Mouse (Mus musculus) hindbrain, embryonic 15.5 days (tissue): ENCODE results near the gene Gm49673. TPM values are rescaled to one million over a fixed set of nuclear protein-coding genes. Genes with fewer than 3 reads are reported as not detected.
"Not testable (repeated sequence)": the region's sequence is repeated elsewhere in the genome, so short reads cannot be mapped to it uniquely, and the experiment has no call there.

Experiments
- ATAC-seq: fragments of 200-750 bp; cut with Nextera tagmentation; 2 replicates; pipeline ENCODE4 v1.8.0; 2017; ENCODE audit warnings: low read depth, moderate number of reproducible peaks, moderate TSS enrichment; ENCODE audit not compliant: low FRiP score
- H3K27ac ChIP-seq: fragments of 300-500 bp; sonication (generic); replicated peaks from 2 replicates; pipeline ENCODE4 v1.5.1; 2015; ENCODE audit warnings: mild to moderate bottlenecking, inconsistent platforms
- H3K27me3 ChIP-seq: fragments of 300-500 bp; sonication (generic); 2 replicates; pipeline ENCODE4 v1.6.1; 2015; ENCODE audit warnings: control low read depth, inconsistent platforms
- H3K36me3 ChIP-seq: fragments of 300-500 bp; sonication (generic); 2 replicates; pipeline ENCODE4 v1.6.1; 2015; ENCODE audit warnings: control low read depth, inconsistent platforms
- H3K4me1 ChIP-seq: fragments of 300-500 bp; sonication (generic); replicated peaks from 2 replicates; pipeline ENCODE4 v1.6.1; 2015; ENCODE audit warnings: control low read depth, inconsistent platforms
- H3K4me2 ChIP-seq: fragments of 300-500 bp; sonication (generic); 2 replicates; pipeline ENCODE4 v1.6.1; 2015; ENCODE audit warnings: moderate library complexity, mild to moderate bottlenecking, inconsistent platforms
- H3K4me3 ChIP-seq: fragments of 300-500 bp; sonication (generic); 2 replicates; pipeline ENCODE4 v1.5.1; 2015; ENCODE audit warnings: mild to moderate bottlenecking, inconsistent platforms
- H3K9ac ChIP-seq: fragments of 300-500 bp; sonication (generic); 2 replicates; pipeline ENCODE4 v1.6.1; 2015; ENCODE audit warnings: inconsistent platforms
- H3K9me3 ChIP-seq: fragments of 300-500 bp; sonication (generic); 2 replicates; pipeline ENCODE4 v1.6.1; 2016; ENCODE audit warnings: control low read depth, inconsistent platforms
- WGBS: fragments of 180-500 bp; shearing (Covaris S2); methylation state at CpG from one replicate; pipeline ENCODE4 v1.1.7; 2015; 5-methylcytosine and 5-hydroxymethylcytosine counted together
- polyA plus RNA-seq: library from polyadenylated mRNA; unstranded; fragments of >200 nt; fragmentation: Nextera tagmentation; extraction: Ambion mirVana; gene quantifications from 2 replicates; pipeline ENCODE4 v1.2.1, GENCODE M21; 2015

The Gm49673 gene
- polyA plus RNA-seq, 1 experiment from 2014 or later = 0.57 TPM

GRCm38 (mm10) chr17:8124586-8124985 is 23.0 kb downstream of the Gm49673 start:
- not testable (repeated sequence) for H3K9ac ChIP-seq, H3K9me3 ChIP-seq, H3K4me1 ChIP-seq, H3K27ac ChIP-seq, H3K4me2 ChIP-seq, H3K27me3 ChIP-seq, H3K36me3 ChIP-seq, ATAC-seq, H3K4me3 ChIP-seq
- 100% methylated on average over 1 of the region's 6 CpGs for WGBS

GRCm38 (mm10) chr17:8122974-8123373 is 24.6 kb downstream of the Gm49673 start:
- H3K36me3 ChIP-seq, H3K4me2 ChIP-seq, H3K4me3 ChIP-seq, H3K27ac ChIP-seq, H3K4me1 ChIP-seq, H3K9ac ChIP-seq, H3K9me3 ChIP-seq, H3K27me3 ChIP-seq, ATAC-seq: not testable (repeated sequence)
- no CpG with 5 or more reads among the region's 3 CpGs for WGBS

GRCm38 (mm10) chr17:8116928-8117327 is 30.7 kb downstream of the Gm49673 start:
- not testable (repeated sequence) for H3K4me3 ChIP-seq, H3K4me1 ChIP-seq, H3K27me3 ChIP-seq, H3K9ac ChIP-seq, H3K4me2 ChIP-seq, H3K27ac ChIP-seq, ATAC-seq, H3K9me3 ChIP-seq, H3K36me3 ChIP-seq
- no CpG with 5 or more reads among the region's 6 CpGs for WGBS

- not testable (repeated sequence) for H3K27ac ChIP-seq, H3K4me3 ChIP-seq, H3K36me3 ChIP-seq, H3K4me1 ChIP-seq, H3K9ac ChIP-seq, H3K9me3 ChIP-seq, H3K4me2 ChIP-seq, H3K27me3 ChIP-seq, ATAC-seq
- 81% methylated on average over 8 of the region's 11 CpGs for WGBS
Observed at GRCm38 (mm10) chr17:8116378-8116777, 31.2 kb downstream of the Gm49673 start.

GRCm38 (mm10) chr17:8112199-8112598 is 35.4 kb downstream of the Gm49673 start:
- H3K36me3 ChIP-seq, H3K27ac ChIP-seq, H3K4me3 ChIP-seq, H3K9me3 ChIP-seq, H3K9ac ChIP-seq, H3K4me1 ChIP-seq, H3K4me2 ChIP-seq, ATAC-seq, H3K27me3 ChIP-seq: not testable (repeated sequence)
- WGBS = no CpG with 5 or more reads among the region's 1 CpGs

GRCm38 (mm10) chr17:8101297-8101609 is 46.3 kb downstream of the Gm49673 start:
- H3K27ac ChIP-seq, H3K9me3 ChIP-seq, H3K27me3 ChIP-seq, H3K9ac ChIP-seq, H3K4me1 ChIP-seq, H3K4me3 ChIP-seq, H3K36me3 ChIP-seq: not testable (repeated sequence)
- peak overlapping the region; percentile 24; the same call in 1 of the 2 replicates for H3K4me2 ChIP-seq
- peak; percentile 77 for ATAC-seq
- WGBS = 14% methylated on average over 3 of the region's 6 CpGs

- H3K27ac ChIP-seq, H3K9ac ChIP-seq, H3K9me3 ChIP-seq, H3K4me3 ChIP-seq, H3K4me1 ChIP-seq, H3K27me3 ChIP-seq, H3K36me3 ChIP-seq: not testable (repeated sequence)
- ATAC-seq = peak; percentile 79
- WGBS = 14% methylated on average over 9 of the region's 26 CpGs
- peak overlapping the region; percentile 24; the same call in 1 of the 2 replicates for H3K4me2 ChIP-seq
Observed at GRCm38 (mm10) chr17:8100405-8101296, 46.9 kb downstream of the Gm49673 start.

- H3K4me1 ChIP-seq, H3K4me3 ChIP-seq, H3K9ac ChIP-seq, H3K4me2 ChIP-seq, H3K27me3 ChIP-seq, H3K9me3 ChIP-seq, ATAC-seq, H3K36me3 ChIP-seq, H3K27ac ChIP-seq: not testable (repeated sequence)
- 82% methylated on average over 3 of the region's 5 CpGs for WGBS
Observed at GRCm38 (mm10) chr17:8096199-8096598, 51.4 kb downstream of the Gm49673 start.

GRCm38 (mm10) chr17:8095653-8096052 is 51.9 kb downstream of the Gm49673 start:
- not testable (repeated sequence) for H3K9me3 ChIP-seq, H3K36me3 ChIP-seq, ATAC-seq, H3K9ac ChIP-seq, H3K4me2 ChIP-seq, H3K4me3 ChIP-seq, H3K4me1 ChIP-seq, H3K27ac ChIP-seq, H3K27me3 ChIP-seq
- WGBS = 34% methylated on average over 3 of the region's 5 CpGs

GRCm38 (mm10) chr17:8092537-8093526 is 54.8 kb downstream of the Gm49673 start:
- not testable (repeated sequence) for H3K4me1 ChIP-seq, H3K36me3 ChIP-seq, H3K4me3 ChIP-seq, H3K4me2 ChIP-seq, H3K27me3 ChIP-seq, H3K9me3 ChIP-seq, H3K27ac ChIP-seq, H3K9ac ChIP-seq
- peak; percentile 40; the same call in 1 of the 2 replicates for ATAC-seq
- 71% methylated on average over 4 of the region's 18 CpGs for WGBS

- not testable (repeated sequence) for H3K27ac ChIP-seq, H3K4me3 ChIP-seq, H3K9ac ChIP-seq, H3K36me3 ChIP-seq, H3K4me2 ChIP-seq, H3K9me3 ChIP-seq, H3K4me1 ChIP-seq, ATAC-seq, H3K27me3 ChIP-seq
- WGBS = 90% methylated on average over 14 of the region's 14 CpGs
Observed at GRCm38 (mm10) chr17:8091320-8091719, 56.3 kb downstream of the Gm49673 start.

GRCm38 (mm10) chr17:8069847-8070246 is 77.7 kb downstream of the Gm49673 start:
- 52% methylated on average over 1 of the region's 2 CpGs for WGBS
- ATAC-seq = not testable (repeated sequence)

More at GRCm38 (mm10) chr17:8069847-8070246, 77.7 kb downstream of the Gm49673 start:
- H3K9me3 ChIP-seq, H3K36me3 ChIP-seq, H3K9ac ChIP-seq, H3K4me1 ChIP-seq, H3K27me3 ChIP-seq, H3K4me3 ChIP-seq, H3K4me2 ChIP-seq, H3K27ac ChIP-seq: not testable (repeated sequence)
